Mouse (Mus musculus) heart, adult 8-10 months (tissue): Measurements from ENCODE around the gene Tmprss9. TPM values are rescaled to one million over a fixed set of nuclear protein-coding genes. Genes with fewer than 3 reads are reported as not detected.

Experiments used
- DNase-seq: peaks from one replicate; pipeline ENCODE4 v3.0.0; 2022; ENCODE audit warnings: low spot score
- total RNA-seq, 4 experiments: library from RNA; stranded (reverse); gene quantifications; 2 replicates each; pipeline ENCODE4 v1.2.4; 2022

Gene Tmprss9
- total RNA-seq, 4 experiments from 2014 or later, result not detected

- DNase-seq, result no peak
These were observed 28.3 kb upstream of the Tmprss9 start for GRCm38 (mm10) chr10:80843087-80843930.

GRCm38 (mm10) chr10:80843931-80844547, 27.6 kb upstream of the Tmprss9 start, which contains the start of gene Lingo3:
Gene Lingo3, minus strand, starts transcription at chr10:80844039.
- no peak for DNase-seq

GRCm38 (mm10) chr10:80845055-80845693, 26.5 kb upstream of the Tmprss9 start:
- DNase-seq, result no peak

- no peak for DNase-seq
These were observed 25.9 kb upstream of the Tmprss9 start for GRCm38 (mm10) chr10:80845732-80846131.

GRCm38 (mm10) chr10:80848571-80848970, 23.1 kb upstream of the Tmprss9 start:
- DNase-seq, result no peak

GRCm38 (mm10) chr10:80854913-80855748, 16.5 kb upstream of the Tmprss9 start, which contains the start of the genes Lsm7 and Sppl2b:
Gene Lsm7, minus strand, starts transcription at chr10:80855209.
Gene Sppl2b, plus strand, starts transcription at chr10:80855275.
- DNase-seq, result peak; percentile 96

- no peak for DNase-seq
These were observed 15.9 kb upstream of the Tmprss9 start for GRCm38 (mm10) chr10:80855749-80856073.

GRCm38 (mm10) chr10:80856267-80856666, 15.4 kb upstream of the Tmprss9 start:
- peak; percentile 28 for DNase-seq

- no peak for DNase-seq
These were observed 14.7 kb upstream of the Tmprss9 start for GRCm38 (mm10) chr10:80856908-80857307.

- no peak for DNase-seq
These were observed 14.3 kb upstream of the Tmprss9 start for GRCm38 (mm10) chr10:80857386-80857785.

GRCm38 (mm10) chr10:80857848-80858247, 13.8 kb upstream of the Tmprss9 start:
- DNase-seq, result no peak

- DNase-seq, result no peak
These were observed 13.2 kb upstream of the Tmprss9 start for GRCm38 (mm10) chr10:80858350-80858935.

- no peak for DNase-seq
These were observed 9.3 kb upstream of the Tmprss9 start for GRCm38 (mm10) chr10:80862305-80862704.

GRCm38 (mm10) chr10:80864446-80864845, 7.2 kb upstream of the Tmprss9 start:
- DNase-seq, result no peak

- DNase-seq, result no peak
These were observed 655 bp upstream of the Tmprss9 start for GRCm38 (mm10) chr10:80870993-80871392.

GRCm38 (mm10) chr10:80874035-80874434, 2.4 kb downstream of the Tmprss9 start:
- DNase-seq, result no peak

GRCm38 (mm10) chr10:80876028-80876427, 4.4 kb downstream of the Tmprss9 start:
- peak; percentile 50 for DNase-seq

- no peak for DNase-seq
These were observed 4.9 kb downstream of the Tmprss9 start for GRCm38 (mm10) chr10:80876594-80876993.

- peak; percentile 47 for DNase-seq
These were observed 8.5 kb downstream of the Tmprss9 start for GRCm38 (mm10) chr10:80880131-80880641.

GRCm38 (mm10) chr10:80880901-80881300, 9.3 kb downstream of the Tmprss9 start:
- no peak for DNase-seq

GRCm38 (mm10) chr10:80881301-80881700, 9.7 kb downstream of the Tmprss9 start:
- DNase-seq, result peak; percentile 65
